Mouse (Mus musculus): ENCODE measurements around the gene Naip6. TPM values are rescaled to one million over a fixed set of nuclear protein-coding genes. Genes with fewer than 3 reads are reported as not detected.

The Naip6 gene
- 0.54 and 0.74 TPM in 2 replicates for polyA plus RNA-seq (2015; fragmentation: Nextera tagmentation; extraction: Ambion mirVana)

DNA sequence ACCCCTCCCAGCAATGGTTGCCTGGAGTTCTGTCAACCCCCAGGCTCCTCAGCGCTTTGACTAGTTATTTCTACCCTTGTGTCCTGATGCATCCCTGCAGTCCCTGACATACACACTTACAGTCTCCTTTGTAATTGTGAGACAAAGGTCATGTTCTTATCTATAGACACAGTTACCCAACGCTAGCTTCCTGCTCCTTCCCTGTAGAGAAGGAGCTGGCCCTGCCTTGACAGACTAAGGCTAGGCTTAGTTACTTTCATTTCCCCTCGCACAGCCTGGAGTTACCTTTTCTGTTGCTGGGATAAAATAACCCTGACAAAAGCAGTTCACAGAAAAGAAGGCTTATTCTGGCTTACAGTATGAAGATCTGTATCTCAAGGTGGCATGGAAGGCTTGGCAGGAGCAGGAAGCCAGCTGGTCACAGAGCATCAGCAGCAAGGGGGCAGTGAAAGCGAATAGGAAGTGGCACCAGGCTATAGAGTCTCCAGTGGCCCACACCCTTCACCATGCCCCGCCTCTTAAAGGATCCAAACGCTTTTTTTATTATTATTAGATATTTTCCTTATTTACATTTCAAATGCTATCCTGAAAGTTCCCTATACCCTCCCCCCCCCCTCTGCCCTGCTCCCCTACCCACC, at the start of gene Naip6:
Gene Naip6, minus strand, starts transcription at position 419 of the 638 bp plus-strand sequence.

DNA sequence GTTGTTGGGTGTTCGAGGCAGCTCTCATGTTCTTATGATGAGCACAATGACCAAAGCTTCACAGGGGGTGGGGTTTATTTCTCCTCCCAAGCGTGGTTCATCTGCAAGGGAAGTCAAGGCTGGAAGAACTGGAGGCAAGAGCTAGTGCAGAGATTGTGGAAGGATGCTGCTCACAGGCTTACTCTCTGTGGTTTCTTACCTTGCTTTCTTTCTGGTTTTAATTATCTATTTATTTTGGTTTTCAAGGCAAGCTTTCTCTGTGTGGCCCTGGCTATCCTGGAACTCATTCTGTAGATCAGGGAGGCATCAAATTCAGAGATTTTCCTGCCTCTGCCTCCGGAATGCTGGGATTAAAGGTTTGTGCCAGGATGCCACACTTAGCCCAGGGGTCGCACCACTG, 71.3 kb downstream of the Naip6 start, which contains the start of gene Naip5:
Gene Naip5, minus strand, starts transcription at position 101 of the 400 bp plus-strand sequence.

Other genes starting within 250 kb of the Naip6 start
- gene Bdp1, start 213.6 kb downstream of the Naip6 start, polyA plus RNA-seq (2015; fragmentation: Nextera tagmentation; extraction: Ambion mirVana), result 16.5 and 18.3 TPM in 2 replicates
- 76.2 and 90.1 TPM in 2 replicates for gene Serf1, start 209.7 kb downstream of the Naip6 start, polyA plus RNA-seq (2015; fragmentation: Nextera tagmentation; extraction: Ambion mirVana)
- gene Smn1, start 192.8 kb downstream of the Naip6 start, polyA plus RNA-seq (2015; fragmentation: Nextera tagmentation; extraction: Ambion mirVana), result 41.6 and 50.9 TPM in 2 replicates
- 0.40 and 1.5 TPM in 2 replicates for gene Naip2, start 115.6 kb downstream of the Naip6 start, polyA plus RNA-seq (2015; fragmentation: Nextera tagmentation; extraction: Ambion mirVana)
- gene Naip5, start 71.4 kb downstream of the Naip6 start, polyA plus RNA-seq (2015; fragmentation: Nextera tagmentation; extraction: Ambion mirVana), result 0.40 and 1.1 TPM in 2 replicates
- gene Naip1, start 135.2 kb upstream of the Naip6 start, polyA plus RNA-seq (2015; fragmentation: Nextera tagmentation; extraction: Ambion mirVana), result 0.04 and 0.17 TPM in 2 replicates
- 26.8 and 27.1 TPM in 2 replicates for gene Gtf2h2, start 174.9 kb upstream of the Naip6 start, polyA plus RNA-seq (2015; fragmentation: Nextera tagmentation; extraction: Ambion mirVana)
- gene Ocln, start 235.0 kb upstream of the Naip6 start, polyA plus RNA-seq (2015; fragmentation: Nextera tagmentation; extraction: Ambion mirVana), result 11.2 and 11.7 TPM in 2 replicates